Mouse (Mus musculus) testis, postnatal 14 days (tissue): ENCODE results near the gene Coa3.

Experiments
- DNase-seq: peaks from one replicate; pipeline ENCODE4 v3.0.0; 2021; ENCODE audit warnings: low spot score

The Coa3 gene

DNA sequence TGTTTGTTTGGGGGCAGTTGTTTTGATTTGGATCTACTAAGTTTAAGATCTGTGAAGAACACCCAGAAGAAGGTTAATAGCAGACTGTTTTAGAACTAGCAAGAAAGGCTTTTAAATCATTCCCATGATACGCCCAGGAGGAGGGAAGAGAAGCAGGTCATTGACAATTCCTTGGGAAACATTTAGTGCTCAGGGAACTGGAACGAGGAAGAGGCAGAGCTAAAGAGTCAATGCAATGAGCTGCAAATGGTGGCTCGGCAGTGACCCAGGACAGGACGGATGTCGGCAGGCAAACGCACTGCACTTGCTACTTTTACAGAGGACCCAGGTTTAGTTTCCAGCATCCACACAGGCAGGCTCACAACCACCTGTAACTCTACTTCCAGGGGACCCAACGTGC is 1.9 kb upstream of the Coa3 start:
- DNase-seq: no peak

GRCm38 (mm10) chr11:101279193-101279569 is 267 bp upstream of the Coa3 start:
- peak; percentile 46 for DNase-seq

- DNase-seq: no peak
These were observed 1.3 kb downstream of the Coa3 start for GRCm38 (mm10) chr11:101277381-101278222.

- DNase-seq: no peak
These were observed 2.4 kb downstream of the Coa3 start for GRCm38 (mm10) chr11:101276319-101277070.

DNA sequence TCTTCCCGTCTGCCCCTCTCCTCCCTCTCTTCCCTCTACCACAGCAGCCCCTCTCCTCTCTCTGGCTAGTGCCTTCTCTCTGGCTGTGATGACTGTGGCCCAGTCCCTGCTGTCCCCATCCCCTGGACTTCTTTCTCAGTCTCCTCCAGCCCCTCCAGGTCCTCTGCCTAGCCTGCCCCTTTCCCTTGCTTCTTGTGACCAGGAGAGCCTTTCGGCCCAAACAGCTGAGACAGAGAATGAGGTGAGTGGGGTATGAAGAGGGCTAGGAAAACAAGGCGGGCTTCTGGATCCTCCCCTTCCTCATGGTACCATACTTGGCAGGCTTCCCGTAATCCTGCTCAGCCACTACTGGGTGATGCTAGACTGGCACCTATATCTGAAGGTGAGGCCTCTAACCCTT is 3.6 kb downstream of the Coa3 start:
- no peak for DNase-seq

- DNase-seq: no peak
These were observed 6.5 kb downstream of the Coa3 start for GRCm38 (mm10) chr11:101272446-101272845.

DNA sequence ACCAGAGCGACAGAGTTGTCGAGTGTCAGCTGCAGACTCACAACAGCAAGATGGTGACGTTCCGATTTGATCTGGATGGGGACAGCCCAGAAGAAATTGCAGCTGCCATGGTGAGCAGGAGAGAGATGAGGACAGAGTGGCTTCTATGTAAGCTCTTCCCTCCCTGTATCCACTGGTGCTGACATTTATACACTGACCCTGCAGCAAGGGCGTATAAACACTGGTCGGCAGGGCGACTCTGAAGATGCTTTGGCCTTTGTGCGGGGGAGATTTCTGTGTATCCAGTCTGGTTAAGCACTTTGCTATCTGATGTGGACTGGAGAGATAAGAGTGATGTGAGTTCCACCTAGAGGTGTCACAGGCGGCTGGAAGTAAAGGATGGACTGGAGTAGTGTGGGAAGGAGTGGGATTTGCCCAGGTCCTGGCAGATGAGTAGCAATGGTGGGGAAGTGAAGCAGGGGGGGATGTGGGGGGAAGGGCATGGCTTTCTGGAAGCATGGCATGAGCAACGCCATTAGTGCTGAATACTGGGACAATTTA is 9.3 kb downstream of the Coa3 start:
- DNase-seq: no peak

GRCm38 (mm10) chr11:101265906-101266305 is 13.0 kb downstream of the Coa3 start:
- DNase-seq: no peak

DNA sequence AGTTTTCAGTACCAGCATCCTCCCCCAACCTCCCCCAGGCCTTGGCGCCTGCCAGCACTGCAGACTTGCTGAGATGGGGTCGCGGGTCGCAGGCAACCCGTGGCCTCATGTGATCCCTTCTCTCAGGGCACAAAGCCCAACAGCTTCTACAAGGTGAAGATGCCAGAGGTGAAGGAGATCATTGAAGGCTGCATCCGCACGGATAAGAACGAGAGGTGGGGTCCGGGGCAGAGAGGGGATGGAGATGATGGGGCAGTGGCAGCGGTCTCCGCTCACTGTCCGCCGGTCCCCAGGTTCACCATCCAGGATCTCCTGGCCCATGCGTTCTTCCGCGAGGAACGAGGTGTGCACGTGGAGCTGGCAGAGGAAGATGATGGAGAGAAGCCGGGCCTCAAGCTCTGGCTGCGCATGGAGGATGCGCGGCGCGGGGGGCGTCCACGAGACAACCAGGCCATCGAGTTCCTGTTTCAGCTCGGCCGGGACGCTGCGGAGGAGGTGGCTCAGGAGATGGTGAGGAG is 13.9 kb downstream of the Coa3 start:
- no peak for DNase-seq

- DNase-seq: no peak
These were observed 15.0 kb downstream of the Coa3 start for GRCm38 (mm10) chr11:101263989-101264280.

GRCm38 (mm10) chr11:101263138-101263988 is 15.6 kb downstream of the Coa3 start:
- no peak for DNase-seq

DNA sequence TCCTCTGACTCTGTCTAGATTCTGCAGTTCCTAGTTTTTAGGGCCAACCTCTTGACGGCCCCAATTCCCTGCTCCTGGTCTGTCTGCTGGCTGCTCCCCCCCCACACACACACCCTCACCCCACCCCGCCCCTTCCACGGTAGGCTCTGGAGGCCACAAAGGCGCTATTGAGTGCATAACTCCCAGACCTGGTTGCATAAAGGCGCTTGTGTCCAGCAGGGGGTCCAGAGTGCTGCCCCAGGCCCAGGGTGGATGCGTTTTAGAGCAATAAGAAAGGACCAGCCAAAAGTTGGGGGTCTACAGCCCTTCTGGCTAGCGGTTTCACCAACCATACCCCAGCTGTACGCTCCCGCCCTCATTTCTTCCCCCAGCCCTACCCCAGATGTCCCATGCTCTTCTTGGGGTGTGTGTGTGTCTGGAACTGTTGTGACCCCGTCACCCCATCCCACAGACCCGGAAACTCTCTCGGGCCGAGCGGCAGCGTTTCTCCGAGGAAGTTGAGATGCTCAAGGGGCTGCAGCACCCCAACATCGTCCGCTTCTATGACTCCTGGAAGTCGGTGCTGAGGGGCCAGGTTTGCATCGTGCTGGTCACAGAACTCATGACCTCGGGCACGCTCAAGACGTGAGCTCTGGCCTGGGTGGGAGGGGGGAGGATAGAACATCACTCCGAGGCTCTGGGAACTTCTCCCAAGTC is 16.5 kb downstream of the Coa3 start:
- DNase-seq: no peak

- no peak for DNase-seq
These were observed 18.0 kb downstream of the Coa3 start for GRCm38 (mm10) chr11:101260826-101261380.

GRCm38 (mm10) chr11:101259948-101260825 is 18.7 kb downstream of the Coa3 start, which contains the start of gene Wnk4:
Gene Wnk4 (plus strand): TSS chr11:101260567.
- DNase-seq: peak; percentile 71

GRCm38 (mm10) chr11:101259261-101259712 is 19.6 kb downstream of the Coa3 start:
- peak; percentile 85 for DNase-seq

DNA sequence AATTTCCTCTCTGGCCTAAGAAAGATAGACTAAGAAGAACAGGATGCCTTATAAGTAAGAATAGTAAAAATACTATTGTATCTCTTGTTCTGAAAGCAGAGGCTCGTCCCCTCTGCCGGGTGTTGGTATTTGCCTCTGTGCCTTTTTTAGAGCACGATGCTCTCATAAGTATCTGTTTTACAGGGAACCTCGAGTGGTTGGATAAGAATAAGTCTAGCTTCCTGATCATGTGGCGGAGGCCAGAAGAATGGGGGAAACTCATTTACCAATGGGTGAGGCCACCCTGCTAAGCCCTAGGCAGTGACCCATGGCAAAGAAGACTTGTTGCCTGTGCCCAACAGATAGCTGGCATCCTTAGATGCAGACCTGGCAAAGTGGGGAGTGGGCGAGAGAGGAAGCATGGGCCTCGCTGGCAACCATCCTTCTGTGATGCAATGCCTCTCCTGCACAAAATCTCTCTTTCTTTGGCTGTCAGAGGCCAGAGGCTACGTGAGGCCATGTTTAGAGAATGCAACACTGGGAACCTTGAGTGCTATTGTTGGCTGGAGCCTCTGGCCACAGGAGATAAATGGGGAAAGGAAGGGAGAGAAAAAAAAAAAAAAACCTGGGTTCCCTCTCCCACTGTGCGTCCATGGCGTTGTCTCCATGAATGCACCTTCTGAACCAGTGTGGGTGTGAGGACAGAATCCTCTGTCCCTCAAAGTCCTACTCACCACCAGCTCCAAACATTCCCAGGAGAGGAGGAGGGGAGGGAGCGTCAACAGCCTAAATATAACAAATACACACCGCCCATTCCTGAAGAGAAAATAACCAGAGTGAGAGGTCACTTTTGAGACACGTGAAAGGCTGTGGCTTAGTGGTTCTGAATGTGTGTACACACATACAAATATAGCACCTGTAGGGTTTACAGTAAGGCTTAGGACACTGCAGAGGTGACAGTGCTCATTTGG is 22.8 kb downstream of the Coa3 start:
- DNase-seq: no peak

- DNase-seq: peak; percentile 87
These were observed 25.1 kb downstream of the Coa3 start, which contains the start of gene Vps25 for GRCm38 (mm10) chr11:101253613-101254389. Gene Vps25 (plus strand): TSS chr11:101253707.

DNA sequence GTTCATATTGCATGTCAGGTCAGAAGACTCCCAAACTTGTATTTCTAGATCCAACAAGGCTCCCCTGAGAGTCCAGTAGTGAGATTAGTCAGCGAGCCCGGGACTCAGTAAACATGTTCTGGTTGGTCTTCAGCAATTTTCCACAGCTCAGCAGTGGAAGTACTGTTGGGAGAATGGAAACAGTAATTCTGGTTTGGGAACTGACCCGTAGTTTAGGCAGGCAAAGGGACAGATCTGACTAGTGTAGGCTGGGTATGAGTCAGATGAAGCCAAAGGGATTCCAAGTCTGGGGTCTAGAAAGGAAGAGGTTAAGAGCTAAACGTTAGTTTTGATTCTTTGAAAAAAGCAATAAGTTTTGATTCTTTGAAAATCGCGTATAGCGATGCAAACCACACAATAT is 26.0 kb downstream of the Coa3 start:
- DNase-seq: no peak
